Mouse (Mus musculus) forebrain, postnatal 0 days (tissue): ENCODE measurements at regions not wholly inside any gene's neighbourhood (a gene's known extent, or its start where the extent isn't known, plus 50 kb on each side); places are given as distances from the start of the nearest gene placed in this dataset.

Experiments used
- ATAC-seq: fragments of 200-750 bp; cut with Nextera tagmentation; 2 replicates; pipeline ENCODE4 v1.8.0; 2017; ENCODE audit warnings: mild to moderate bottlenecking, moderate library complexity
- DNase-seq: peaks from one replicate; pipeline ENCODE4 v3.0.0-alpha.2; 2015
- H3K27ac ChIP-seq: fragments of 300-500 bp; sonication (generic); 2 replicates; pipeline ENCODE4 v1.5.1; 2014; ENCODE audit warnings: low read depth, mild to moderate bottlenecking, antibody characterized with exemption, low read length, moderate library complexity, mixed read lengths
- H3K27me3 ChIP-seq: fragments of 300-500 bp; sonication (generic); 2 replicates; pipeline ENCODE4 v1.6.1; 2014; ENCODE audit warnings: mild to moderate bottlenecking, low read length, mixed read lengths; ENCODE audit not compliant: insufficient read depth
- H3K36me3 ChIP-seq: fragments of 300-500 bp; sonication (generic); 2 replicates; pipeline ENCODE4 v1.6.1; 2014; ENCODE audit warnings: mild to moderate bottlenecking, moderate library complexity; ENCODE audit not compliant: insufficient read depth
- H3K4me1 ChIP-seq: fragments of 300-500 bp; sonication (generic); 2 replicates; pipeline ENCODE4 v1.6.1; 2014; ENCODE audit warnings: antibody characterized with exemption; ENCODE audit not compliant: insufficient read depth
- H3K4me2 ChIP-seq: fragments of 300-500 bp; sonication (generic); 2 replicates; pipeline ENCODE4 v1.6.1; 2014; ENCODE audit warnings: low read depth, mild to moderate bottlenecking, moderate library complexity
- H3K4me3 ChIP-seq: fragments of 300-500 bp; sonication (generic); 2 replicates; pipeline ENCODE4 v1.5.1; 2014; ENCODE audit warnings: low read depth, low read length, mixed read lengths
- H3K9ac ChIP-seq: fragments of 300-500 bp; sonication (generic); 2 replicates; pipeline ENCODE4 v1.6.1; 2014; ENCODE audit warnings: mild to moderate bottlenecking
- H3K9me3 ChIP-seq: fragments of 300-500 bp; sonication (generic); 2 replicates; pipeline ENCODE4 v1.6.1; 2016; ENCODE audit warnings: low read length
- CTCF ChIP-seq: sonication (generic); IDR thresholded peaks from 2 replicates; pipeline ENCODE4 v1.5.1; 2016; ENCODE audit warnings: antibody characterized with exemption, control low read depth, low read depth
- WGBS: fragments of 180-500 bp; shearing (Covaris S2); extraction: QIAGEN DNeasy Blood & Tissue Kit; methylation state at CpG from one replicate; pipeline ENCODE4 v1.1.7; 2014; 5-methylcytosine and 5-hydroxymethylcytosine counted together

DNA sequence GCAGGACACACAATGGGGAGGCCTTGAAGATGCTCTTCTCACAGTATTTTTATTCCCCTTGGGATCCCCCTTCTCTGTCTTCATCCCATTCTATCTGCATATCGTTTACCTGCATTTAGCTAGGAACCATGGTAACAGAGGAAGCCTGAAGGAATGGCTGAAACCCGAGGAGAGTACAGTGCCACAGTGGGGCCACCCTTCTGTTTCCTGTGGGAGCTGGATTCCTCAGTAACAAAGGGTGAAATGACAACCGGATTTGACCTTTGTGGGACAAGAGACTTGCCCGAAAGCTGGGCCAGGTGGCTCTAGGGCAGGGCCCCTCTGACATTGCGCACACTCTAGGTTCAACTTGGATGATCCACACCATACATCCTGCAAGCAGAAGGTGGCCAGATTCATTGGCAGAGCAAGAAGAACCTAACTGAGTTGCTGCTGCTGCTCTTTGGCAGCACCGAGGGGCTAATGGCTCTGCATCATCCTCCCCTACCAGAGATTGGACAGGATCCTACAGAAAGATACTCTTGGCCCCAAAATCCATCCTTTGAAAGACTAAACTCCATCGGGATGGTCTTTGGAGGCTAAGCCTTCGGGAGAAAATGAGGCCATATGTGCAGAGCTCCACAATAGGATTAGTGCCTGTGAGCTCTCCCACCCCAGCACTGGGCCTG is 310.0 kb downstream of the Sox9 start:
- H3K27ac ChIP-seq: no peak overlapping the region
- no peak for DNase-seq
- WGBS: 59% methylated on average over 8 of the region's 8 CpGs
- no peak overlapping the region for H3K4me2 ChIP-seq
- H3K36me3 ChIP-seq: no peaks in the 10 kb centered on the region
- no peak overlapping the region for H3K4me3 ChIP-seq
- peaks cover 7% of the 10 kb centered on the region; the same call in 1 of the 2 replicates for H3K4me1 ChIP-seq
- no peaks in the 10 kb centered on the region for H3K27me3 ChIP-seq
- no peaks in the 10 kb centered on the region for H3K9me3 ChIP-seq
- H3K9ac ChIP-seq: no peak overlapping the region
- no peak for TF ChIP-seq CTCF
- no peak for ATAC-seq

DNA sequence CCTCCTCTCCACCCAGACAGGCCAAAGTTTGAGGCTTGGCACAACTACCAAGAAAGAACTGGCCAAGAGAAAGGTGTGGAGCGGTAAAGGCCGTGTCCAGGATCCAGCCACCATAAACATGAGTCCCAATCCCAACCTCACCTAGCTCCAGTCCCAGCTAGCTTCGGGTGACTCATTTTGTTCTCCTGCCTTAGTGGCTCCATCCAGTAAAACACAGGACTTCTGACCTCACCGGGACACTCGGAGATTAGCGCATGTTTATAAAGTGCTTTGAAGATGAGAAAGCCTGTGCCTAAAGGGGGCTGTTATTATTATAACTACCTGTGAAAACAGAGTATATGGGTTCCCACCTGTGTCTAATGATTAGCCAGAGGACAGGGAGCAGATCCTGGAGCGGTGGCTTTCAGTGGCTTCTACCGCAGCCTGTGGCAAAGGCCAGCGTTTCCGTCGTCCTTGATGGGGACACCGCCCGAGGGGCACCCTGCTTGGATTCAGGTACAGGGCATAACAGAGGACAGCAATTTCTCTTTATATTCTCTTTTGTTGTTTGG is 311.9 kb downstream of the Sox9 start:
- Histone ChIP-seq H3K36me3 (no peaks in the 10 kb centered on the region), H3K4me2 (no peak overlapping the region), H3K4me1 (peaks cover 7% of the 10 kb centered on the region; the same call in 1 of the 2 replicates), H3K27ac (no peak overlapping the region), H3K9ac (no peak overlapping the region), H3K27me3 (no peaks in the 10 kb centered on the region), H3K9me3 (no peaks in the 10 kb centered on the region), H3K4me3 (no peak overlapping the region)
- DNase-seq (no peak), ATAC-seq (no peak)
- 96% methylated on average over 13 of the region's 13 CpGs for WGBS
- no peak for TF ChIP-seq CTCF

DNA sequence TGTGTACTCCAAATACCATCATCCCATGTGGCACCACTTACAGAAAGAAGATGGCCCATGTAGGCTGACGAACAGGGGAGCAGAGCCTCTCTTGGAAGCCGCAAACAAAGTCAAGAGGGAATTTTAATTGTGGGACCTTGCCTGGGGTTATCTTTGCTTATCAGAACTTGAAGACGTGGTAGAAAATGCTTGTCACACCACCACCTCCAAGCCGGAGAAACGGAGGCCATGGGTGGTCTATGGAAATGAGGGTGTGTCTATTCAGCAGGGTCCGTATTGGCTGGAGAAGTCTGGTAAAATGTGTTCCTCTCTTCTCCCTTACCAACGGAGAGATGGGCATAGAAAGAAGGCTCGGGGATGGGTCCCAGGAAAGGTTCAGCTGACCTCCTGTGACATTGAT is 313.6 kb downstream of the Sox9 start:
- peak overlapping the region; percentile 29 for H3K27ac ChIP-seq
- ATAC-seq: no peak
- no peak overlapping the region for H3K4me2 ChIP-seq
- TF ChIP-seq CTCF: no peak
- 70% methylated on average over 8 of the region's 8 CpGs for WGBS
- H3K27me3 ChIP-seq: no peaks in the 10 kb centered on the region
- no peak overlapping the region for H3K9ac ChIP-seq
- H3K36me3 ChIP-seq: no peaks in the 10 kb centered on the region
- H3K9me3 ChIP-seq: no peaks in the 10 kb centered on the region
- peaks cover 7% of the 10 kb centered on the region; the same call in 1 of the 2 replicates for H3K4me1 ChIP-seq
- DNase-seq: no peak
- H3K4me3 ChIP-seq: no peak overlapping the region

DNA sequence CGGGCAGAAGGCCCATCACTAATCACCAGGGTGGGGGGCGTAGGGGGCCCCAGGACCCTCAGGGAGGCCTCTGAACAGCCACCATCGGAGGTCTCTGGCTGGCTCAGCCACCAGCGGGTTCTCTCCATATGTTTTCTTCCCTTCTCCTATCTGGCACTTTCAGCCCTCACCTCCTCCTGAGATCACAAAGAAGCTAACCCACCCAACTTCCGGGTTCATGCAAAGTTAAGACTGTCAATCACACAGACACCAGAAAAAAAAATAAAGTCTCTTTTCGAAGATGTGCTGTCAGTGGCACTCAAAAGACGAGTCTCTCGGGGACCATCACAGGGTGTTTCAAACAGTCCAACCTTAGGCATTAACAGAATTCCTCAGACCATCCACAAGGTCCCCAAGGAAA is 314.2 kb downstream of the Sox9 start:
- no peak for DNase-seq
- H3K4me3 ChIP-seq: no peak overlapping the region
- no peak overlapping the region for H3K4me2 ChIP-seq
- H3K36me3 ChIP-seq: no peaks in the 10 kb centered on the region
- TF ChIP-seq CTCF: no peak
- H3K4me1 ChIP-seq: peaks cover 7% of the 10 kb centered on the region; the same call in 1 of the 2 replicates
- ATAC-seq: peak; percentile 48; the same call in 1 of the 2 replicates
- H3K9ac ChIP-seq: no peak overlapping the region
- no peaks in the 10 kb centered on the region for H3K9me3 ChIP-seq
- peak overlapping the region; percentile 29 for H3K27ac ChIP-seq
- no peaks in the 10 kb centered on the region for H3K27me3 ChIP-seq
- WGBS: 51% methylated on average over 8 of the region's 8 CpGs

DNA sequence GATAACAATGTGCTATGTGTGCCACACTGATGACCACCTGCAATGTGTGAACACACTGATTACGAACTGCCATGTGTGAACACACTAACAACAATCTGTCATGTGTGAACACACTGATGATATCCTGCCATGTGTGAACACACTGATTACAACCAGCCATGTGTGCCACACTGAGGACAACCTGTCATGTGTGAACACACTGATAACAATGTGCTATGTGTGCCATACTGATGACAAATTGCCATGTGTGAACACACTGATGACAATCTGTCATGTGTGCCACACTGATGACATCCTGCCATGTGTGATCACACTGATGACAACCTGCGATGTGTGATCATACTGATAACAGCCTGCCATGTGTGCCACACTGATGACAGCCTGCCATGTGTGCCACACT is 316.3 kb downstream of the Sox9 start:
- H3K4me2 ChIP-seq: no peak overlapping the region
- no peaks in the 10 kb centered on the region for H3K36me3 ChIP-seq
- DNase-seq: no peak
- H3K27ac ChIP-seq: no peak overlapping the region
- 67% methylated on average over 2 of the region's 2 CpGs for WGBS
- no peak for TF ChIP-seq CTCF
- H3K27me3 ChIP-seq: no peaks in the 10 kb centered on the region
- H3K4me1 ChIP-seq: peaks cover 7% of the 10 kb centered on the region; the same call in 1 of the 2 replicates
- peak; percentile 36; the same call in 1 of the 2 replicates for ATAC-seq
- H3K9me3 ChIP-seq: no peaks in the 10 kb centered on the region
- no peak overlapping the region for H3K9ac ChIP-seq
- H3K4me3 ChIP-seq: no peak overlapping the region

DNA sequence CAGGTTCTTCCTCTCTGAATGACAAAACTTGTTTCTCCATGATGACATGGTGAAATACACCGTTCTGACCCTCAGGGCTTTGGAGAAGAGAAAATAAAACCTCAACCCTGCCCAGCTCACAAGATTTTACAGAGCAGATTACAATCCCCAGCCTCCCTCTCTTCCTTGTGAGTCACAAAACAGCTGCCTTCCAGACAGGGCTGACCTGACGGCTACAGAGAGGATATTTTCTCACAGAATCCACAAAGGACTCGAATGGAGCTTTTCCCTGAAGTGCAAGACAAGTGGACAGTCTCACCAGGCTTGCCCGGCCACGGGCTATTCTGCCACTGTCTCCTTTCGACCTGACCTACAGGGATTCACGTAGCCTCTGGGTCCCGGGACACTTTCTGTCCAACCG is 318.8 kb downstream of the Sox9 start:
- H3K4me2 ChIP-seq: no peak overlapping the region
- TF ChIP-seq CTCF: no peak
- no peaks in the 10 kb centered on the region for H3K36me3 ChIP-seq
- H3K4me3 ChIP-seq: no peak overlapping the region
- peaks cover 9% of the 10 kb centered on the region; the same call in 1 of the 2 replicates for H3K4me1 ChIP-seq
- no peaks in the 10 kb centered on the region for H3K9me3 ChIP-seq
- WGBS: 33% methylated on average over 9 of the region's 9 CpGs
- DNase-seq: no peak
- no peak overlapping the region for H3K27ac ChIP-seq
- no peak overlapping the region for H3K9ac ChIP-seq
- ATAC-seq: no peak
- H3K27me3 ChIP-seq: no peaks in the 10 kb centered on the region

DNA sequence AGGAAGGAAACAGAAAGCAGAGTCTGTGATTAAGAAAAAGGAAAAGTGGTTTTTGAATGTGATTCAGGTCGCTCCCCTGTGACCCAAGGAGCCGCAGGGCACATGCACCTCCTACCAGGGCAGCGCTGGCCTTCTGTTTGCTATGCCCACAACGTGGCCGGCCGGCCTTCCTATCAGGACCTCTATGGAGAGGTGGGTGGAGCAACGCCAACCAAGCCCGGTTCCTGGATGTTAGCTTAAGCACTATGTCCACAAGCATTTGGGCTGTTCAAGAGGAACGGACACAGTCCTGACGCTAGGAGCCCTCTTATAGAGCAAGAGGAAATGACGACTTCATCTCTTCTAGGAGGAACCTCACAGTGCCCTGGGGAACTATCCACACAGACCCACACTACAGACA is 319.5 kb downstream of the Sox9 start:
- Histone ChIP-seq H3K27me3 (no peaks in the 10 kb centered on the region), H3K36me3 (no peaks in the 10 kb centered on the region), H3K9me3 (no peaks in the 10 kb centered on the region), H3K27ac (no peak overlapping the region), H3K9ac (no peak overlapping the region), H3K4me3 (no peak overlapping the region), H3K4me2 (no peak overlapping the region), H3K4me1 (0 out of 2 replicates have a peak, but pooled peaks cover 5% of the 10 kb centered on the region)
- 69% methylated on average over 11 of the region's 11 CpGs for WGBS
- DNase-seq (no peak), ATAC-seq (no peak)
- no peak for TF ChIP-seq CTCF
